Mouse (Mus musculus) megakaryocyte, adult 5-6 weeks (primary cell): ENCODE data around the gene Rngtt. TPM values are rescaled to one million over a fixed set of nuclear protein-coding genes. Genes with fewer than 3 reads are reported as not detected.
"Not testable (repeated sequence)": the region's sequence is repeated elsewhere in the genome, so short reads cannot be mapped to it uniquely, and the experiment has no call there.

ENCODE experiments used
- ATAC-seq: 2 replicates; pipeline ENCODE4 v1.8.0; 2016; ENCODE audit warnings: mild to moderate bottlenecking, inconsistent platforms; ENCODE audit not compliant: poor library complexity, severe bottlenecking
- total RNA-seq, 2 experiments: library from RNA; stranded (forward) in 1 of 2; stranded (reverse) in 1 of 2; fragments of 153-499, 151-499 nt in 1 of 2; fragments of 221-1000, 200-1000 nt in 1 of 2; gene quantifications; 2 replicates each; pipeline versions ENCODE4 v1.2.3 to v1.2.4; 2015 to 2017

Gene Rngtt
- total RNA-seq (2015) (20.2 and 26.4 TPM in 2 replicates), total RNA-seq (2017) (29.9 and 37.1 TPM in 2 replicates)

DNA sequence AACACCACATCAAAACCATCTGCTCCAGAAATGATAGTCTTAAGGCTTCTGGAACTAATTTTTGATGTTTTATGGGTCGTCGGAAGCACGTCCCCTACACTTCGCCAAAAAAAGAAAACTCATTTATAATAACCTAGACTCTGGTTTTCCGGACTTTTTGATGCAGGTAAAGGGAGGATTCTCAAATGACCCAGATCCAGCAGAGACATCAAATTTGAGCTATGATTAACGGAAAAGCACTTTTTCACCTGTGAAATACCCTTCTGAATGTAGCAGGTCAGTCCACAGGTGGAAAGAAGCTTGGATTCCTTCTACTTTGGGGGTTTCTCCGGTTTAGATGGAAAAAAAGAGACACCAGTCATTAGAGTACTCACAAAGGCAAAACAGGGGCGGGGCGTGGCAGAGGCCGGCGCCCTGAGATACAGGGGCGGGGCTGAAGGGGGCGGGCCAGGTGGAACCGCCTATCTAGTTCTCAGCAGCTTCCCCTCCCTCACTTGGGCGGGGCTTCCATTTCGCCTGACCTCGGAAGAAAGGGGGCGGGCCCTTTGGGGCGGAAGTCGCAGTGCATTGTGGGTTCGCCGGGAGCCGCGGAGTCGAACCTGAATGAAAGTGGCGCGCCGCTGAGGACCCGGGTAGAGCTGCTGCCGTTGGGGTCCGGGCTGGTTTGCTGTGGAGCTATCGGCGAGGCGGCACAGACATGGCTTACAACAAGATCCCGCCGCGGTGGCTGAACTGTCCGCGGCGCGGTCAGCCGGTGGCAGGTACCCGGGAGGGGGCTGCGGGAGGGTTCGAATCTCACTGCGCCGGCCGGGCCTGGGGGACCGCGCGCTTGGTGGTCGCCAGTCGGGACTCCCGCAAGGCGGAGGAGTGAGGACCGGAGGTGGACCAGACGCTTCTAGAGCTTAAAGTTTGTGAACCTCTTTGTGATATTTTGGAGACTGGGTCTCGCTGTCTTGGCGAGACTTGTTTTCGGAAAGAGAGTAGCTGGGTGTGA, at the start of gene Rngtt:
TSS of gene Rngtt (plus strand) at position 548 of the 994 bp plus-strand sequence.
- ATAC-seq, result peak; percentile 99

DNA sequence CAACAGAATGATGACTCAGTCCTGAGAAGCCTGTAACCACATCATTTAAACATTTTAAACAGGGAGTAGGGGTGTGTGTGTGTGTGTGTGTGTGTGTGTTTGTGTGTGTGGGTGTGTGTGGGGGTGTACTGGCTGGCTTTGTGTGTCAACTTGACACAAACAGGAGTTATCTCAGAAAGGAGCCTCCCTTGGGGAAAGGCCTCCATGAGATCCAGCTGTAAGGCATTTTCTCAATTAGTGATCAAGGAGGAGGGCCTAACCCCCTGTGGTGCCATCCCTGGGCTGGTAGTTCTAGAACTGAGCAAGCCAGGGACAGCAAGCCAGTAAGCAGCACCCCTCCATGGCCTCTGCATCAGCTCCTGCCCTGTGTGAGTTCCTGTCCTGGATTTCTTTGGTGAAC, 49.8 kb upstream of the Rngtt start:
- no peak for ATAC-seq

DNA sequence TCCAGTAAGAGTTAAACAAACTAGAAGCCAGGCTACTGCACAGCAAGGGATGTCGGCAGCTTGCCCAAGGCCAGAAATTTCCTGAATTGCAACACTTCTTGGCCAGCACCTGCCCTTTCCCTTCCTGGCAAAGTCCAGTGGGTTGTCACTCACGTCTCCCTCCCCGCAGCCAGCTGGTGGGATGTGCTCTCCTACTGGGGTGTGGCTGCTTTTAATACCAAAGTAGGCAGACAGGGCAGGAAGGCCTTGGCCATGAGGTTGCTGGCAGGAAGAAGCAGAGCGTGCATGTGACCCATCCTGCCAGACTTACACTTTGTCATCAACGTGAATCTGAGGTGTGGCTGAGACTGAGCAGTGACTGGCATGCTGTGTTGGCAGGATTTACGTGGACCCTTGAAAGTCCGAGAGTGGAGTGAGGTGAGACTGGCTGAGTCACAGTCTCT, 48.8 kb upstream of the Rngtt start:
- peak; percentile 74 for ATAC-seq

DNA sequence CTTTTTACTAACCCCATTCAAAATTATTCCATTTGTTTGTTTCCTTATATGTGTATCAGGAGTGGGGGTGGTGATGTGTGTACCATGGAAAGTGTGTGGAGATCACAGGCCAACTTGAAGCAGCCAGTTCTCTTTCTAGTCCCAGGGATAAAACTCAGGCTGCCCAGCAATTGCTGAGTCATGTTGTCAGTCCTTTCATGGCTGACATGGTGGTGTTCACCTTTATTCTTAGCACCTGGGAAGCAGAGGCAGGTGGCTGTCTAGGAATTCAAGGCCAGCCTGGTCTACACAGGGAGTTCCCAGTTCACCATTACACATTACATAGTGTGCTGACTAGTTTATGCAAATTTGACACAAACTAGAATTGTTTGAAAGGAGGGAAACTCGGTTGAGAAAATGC, 47.2 kb upstream of the Rngtt start:
- ATAC-seq, result no peak

DNA sequence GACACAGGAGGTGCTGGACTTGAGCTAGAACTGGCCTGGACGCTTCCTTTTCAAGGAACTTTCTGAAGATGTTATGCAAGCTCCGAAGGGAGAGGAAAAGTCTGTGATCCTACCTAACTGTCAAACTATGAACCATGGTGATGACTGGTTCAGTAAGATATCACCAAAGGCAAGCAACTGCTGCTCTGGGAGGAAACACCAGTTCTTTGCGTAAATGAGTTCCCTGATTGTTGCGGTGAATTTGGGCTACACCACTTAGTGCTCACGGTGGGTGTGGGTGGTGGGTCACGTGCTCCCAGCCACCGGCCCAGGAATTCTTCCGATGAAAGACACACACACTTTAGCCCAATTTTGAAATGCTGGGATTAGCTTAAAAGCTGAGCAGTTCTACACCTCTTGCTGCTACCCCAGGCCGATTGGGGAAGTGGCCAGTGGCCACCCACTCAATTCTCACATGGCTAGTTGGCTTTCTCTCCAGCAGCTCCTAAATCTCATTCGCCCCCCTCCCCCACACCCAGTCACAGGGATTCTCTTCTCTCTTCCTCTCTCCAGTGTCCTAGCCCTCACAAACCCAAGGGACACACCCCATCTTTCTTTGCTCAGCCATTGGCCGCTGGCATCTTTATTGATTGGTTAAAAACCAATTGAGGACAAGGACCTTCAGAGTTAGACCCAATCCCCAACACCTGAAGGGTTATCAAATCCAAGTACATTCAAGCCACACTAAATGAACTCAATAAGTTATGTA, 45.0 kb upstream of the Rngtt start:
- peak; percentile 44 for ATAC-seq

DNA sequence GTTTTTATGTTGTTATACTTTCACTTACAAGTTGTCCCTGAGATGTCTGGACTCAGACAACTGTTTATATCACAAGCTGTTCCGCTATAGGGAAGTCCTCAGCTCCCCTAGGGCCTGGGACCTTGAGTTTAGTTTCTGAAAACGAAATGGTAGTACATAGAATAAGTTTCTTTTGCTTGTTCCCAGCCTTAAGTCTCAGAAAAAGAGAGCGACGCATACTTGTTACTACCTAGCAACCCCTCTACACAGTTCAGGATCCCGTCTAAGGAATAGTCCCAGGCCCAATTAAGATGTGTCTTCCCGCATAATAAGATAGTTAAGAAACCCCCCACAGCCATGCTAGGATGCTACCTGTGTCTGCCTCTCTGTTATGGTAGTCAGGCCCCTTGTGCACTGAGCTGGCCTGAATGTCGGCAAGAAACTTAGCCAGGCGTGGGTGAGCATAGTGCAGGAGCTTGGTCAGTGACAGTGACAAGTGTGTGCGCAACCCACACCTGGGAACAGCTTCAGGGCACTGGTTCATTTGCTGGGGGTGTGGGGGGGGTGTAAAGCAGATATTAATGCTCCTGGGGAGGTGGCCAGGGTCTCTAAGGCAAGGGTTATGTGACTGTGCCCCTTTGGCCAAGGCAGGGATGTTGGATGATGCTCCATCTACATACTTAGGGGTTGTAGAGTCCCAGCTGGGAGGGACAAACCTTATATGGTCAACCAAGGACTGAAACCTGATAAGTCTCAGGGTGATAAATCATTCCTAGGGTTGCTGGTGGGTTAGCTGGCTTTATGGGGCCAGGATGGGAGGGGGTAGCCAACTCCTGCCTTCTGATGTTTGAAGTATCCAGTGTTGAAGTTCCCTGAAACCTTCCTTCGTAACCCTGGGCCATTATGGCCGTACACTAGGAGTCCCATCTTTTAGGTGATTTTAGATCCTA, 39.5 kb upstream of the Rngtt start:
- no peak for ATAC-seq

DNA sequence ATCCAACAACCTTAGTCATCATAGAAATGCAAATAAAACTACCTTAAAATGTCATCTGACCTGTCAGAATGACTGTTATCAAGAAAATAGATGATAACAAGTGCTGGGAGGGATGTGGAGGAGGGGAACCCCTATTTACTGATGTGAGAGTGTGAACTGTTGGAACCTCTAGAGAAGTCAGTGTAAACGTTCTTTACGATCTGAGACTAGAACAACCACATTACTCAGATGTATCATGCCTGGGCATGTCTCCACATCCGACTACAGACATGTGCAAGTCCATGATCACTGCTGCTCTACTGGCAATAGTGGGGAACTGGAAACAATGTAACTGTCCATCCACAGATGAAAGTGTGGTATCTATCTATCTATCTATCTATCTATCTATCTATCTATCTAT, 36.7 kb upstream of the Rngtt start:
- no peak for ATAC-seq

DNA sequence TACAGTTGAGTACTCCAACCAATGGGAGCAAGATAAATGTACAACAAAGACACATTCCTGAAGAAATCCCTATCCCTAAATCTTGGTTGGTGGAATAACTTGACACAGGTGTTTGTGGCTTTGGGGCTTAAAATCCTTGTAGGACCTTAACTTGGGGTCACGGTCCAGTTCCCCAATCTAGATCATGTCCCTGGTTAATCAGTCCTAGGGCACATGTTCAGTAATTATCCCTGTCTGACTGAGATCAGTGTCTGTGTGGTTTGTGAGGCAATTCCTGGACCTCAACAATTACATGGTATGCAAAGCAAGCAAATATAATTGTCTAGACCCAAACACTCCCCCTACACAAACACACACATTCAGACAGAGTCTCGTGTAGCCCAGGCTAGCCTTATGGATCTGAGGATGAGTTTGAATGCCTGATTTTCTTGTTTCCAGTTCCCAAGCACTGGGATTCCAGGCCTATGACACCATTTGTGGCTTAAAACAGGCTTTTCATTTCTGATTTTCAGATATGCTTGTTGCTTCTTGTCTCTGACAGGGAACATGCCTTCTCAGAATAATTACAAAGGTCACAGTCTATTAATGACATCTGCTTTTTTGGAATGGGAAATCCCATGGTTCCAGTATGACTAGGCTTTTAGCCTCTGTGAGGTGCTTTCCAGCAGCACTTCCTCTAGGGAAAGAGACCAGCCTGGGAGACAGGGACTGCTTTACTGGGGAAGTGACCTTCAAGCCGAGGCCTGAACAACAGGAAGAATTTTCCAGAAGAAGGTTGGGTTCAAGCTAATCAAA, 28.0 kb upstream of the Rngtt start:
- ATAC-seq, result no peak

DNA sequence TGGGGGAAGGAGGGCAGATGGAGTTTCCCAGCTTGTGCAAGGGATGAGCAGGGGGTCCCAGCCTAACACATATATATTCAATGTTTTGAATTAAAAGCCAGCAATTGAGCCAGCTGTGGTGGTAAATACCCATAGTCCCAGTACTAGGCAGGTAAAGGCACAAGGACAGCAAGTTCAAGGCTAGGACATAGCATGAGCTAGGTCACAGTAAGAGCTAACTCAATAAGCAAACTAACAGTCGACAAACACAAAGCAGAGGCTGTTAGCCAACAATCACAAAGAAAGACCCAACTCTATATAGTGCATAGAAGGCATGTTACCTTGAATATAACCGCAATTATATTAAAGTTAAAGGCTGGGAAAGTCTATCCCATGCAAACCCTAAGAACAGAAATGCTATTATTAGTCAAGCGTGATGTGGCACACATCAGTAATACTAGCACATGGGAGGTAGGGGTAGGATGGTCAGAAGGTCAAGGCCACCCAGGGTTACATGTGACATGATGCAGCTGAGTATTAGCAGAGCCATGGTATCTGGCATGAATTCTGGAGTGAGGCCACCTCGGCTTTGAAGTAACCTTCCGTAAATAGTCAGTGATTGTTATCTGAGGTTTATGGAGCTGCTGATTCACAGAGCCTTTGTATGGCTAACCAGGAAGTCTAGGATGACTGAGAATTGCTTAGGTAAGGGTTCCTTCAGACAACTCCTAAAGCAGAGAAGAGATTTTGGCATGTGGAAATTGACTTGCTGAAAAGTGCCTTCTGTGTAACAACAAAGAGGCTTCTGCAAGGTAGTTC, 25.8 kb upstream of the Rngtt start:
- ATAC-seq, result no peak

DNA sequence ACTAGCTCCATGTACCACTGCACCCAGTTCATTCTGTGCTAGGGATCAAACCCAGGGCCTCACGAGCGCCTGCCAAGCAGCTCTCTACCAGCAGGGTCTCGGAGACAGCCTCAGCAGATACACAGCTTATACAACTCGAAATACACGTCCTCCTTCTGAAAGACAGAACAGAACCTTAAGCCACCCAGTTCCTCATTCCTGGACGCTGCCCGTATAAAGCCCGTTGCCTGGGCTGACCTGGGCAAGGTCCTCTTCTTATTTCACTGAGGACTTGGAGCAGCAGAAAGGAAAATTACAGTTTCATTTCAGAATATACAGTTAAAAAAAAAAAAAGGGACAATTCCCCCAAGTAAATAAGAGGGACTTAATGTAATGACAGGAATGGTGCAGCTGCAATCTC, 24.7 kb upstream of the Rngtt start:
- 0 out of 2 replicates have a peak, but pooled peaks have one; percentile 43 for ATAC-seq

DNA sequence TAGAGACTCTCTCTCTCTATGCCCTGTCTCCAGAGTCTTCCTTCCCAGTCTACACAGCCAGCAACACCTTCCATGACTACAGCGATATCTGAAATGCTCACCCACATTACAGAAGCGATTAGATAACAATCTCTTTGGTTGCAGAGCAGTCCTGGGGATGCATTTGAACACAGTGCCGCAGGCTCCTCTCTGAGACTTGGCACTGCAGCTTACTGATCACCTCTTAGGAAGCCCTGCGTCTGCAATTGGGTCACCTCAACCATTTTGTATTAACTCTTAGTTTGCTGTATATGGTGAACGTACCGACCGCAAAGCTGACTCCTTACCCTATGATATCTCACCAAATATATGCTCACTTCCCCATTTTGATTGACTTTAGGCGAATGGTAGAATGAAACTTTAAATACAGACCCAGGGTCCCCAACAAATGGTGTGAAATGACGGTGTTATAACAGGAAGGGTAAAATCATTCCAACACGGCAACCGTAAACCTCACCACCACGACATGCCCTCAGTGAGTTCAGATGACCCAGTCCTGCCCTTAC, 20.9 kb upstream of the Rngtt start:
- peak; percentile 49 for ATAC-seq

DNA sequence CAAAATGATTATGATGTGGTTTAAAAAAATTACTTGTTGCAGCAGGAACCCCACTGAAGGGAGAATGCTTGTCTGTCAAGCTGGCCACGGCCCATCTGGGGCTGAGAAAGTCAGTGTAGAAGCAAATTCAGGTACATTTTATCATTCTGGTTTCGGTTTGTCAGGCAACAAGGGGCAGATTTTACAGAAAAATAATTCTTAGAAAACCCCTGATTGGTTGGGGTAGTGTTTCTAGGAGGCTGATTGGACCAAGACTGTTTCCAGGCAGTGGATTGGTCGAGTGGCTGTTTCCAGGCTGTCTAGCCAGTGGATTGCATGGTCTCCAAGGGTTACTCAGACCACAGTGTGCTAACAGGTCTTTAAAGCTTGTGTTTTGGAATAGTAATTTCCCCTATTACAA, 20.1 kb upstream of the Rngtt start, which contains the start of gene Pnrc1:
TSS of gene Pnrc1 (minus strand) at position 162 of the 400 bp plus-strand sequence.
- ATAC-seq, result peak; percentile 36; the same call in 1 of the 2 replicates

DNA sequence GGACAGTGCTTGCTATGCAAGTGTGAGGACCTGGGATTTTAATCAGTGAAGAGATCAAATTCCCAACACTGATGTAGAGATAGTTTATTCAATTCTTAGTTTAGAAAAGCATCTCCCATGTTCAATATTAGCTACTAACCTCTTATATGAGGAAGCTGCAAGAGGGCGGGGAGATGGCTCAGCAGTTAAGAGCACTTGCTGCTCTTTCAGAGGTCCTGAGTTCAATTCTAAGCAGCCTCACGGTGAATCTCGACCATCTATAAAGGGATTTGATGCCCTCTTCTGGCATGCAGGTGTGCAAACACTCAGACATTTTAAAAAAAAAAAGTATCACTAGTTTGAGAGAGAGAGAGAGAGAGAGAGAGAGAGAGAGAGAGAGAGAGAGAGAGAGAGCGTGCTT, 19.2 kb upstream of the Rngtt start:
- ATAC-seq, result no peak

DNA sequence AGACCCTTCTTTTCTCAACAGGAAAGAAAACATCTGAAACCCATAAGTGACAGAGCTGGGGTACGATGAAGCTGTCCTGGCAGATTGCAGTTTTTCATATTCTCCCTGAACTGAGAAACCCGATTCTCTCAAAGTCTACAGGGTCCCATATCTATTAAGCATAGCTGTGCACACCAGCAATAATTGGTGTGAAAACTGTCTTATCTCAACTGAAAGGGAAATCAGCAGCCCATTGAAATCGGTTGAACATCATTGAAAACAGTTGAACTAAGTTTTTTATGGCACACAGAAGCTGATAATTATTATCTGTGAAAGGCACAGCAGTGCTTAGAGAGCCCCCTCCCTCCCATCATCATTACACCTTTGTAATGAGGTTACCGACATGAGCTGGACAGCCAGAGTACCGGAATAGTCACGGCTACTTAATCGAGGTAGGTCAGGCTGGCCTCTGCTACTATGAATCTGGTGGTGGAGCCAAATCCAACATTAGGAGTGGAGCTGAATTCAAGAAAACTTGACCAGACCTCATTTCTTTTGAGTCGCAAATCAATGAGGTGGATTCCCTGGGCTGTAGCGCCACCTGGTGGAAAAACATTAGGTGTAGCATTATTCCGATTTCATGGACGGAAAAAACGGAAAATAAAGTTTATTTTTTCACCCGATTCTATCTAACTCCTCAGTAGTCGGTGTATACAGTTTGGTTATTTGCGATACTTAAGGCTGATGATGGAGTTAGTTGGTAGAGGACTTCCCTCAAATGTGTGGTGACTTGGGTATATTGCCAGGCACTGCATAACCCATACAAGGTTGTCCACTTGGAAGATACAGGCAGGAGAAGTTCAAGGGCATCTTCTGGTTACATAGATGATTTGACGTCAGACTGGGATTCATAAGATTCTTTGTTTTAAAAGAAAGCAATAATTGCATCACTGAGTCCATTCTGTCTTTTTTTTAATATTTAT, 17.4 kb upstream of the Rngtt start:
- peak; percentile 67 for ATAC-seq

DNA sequence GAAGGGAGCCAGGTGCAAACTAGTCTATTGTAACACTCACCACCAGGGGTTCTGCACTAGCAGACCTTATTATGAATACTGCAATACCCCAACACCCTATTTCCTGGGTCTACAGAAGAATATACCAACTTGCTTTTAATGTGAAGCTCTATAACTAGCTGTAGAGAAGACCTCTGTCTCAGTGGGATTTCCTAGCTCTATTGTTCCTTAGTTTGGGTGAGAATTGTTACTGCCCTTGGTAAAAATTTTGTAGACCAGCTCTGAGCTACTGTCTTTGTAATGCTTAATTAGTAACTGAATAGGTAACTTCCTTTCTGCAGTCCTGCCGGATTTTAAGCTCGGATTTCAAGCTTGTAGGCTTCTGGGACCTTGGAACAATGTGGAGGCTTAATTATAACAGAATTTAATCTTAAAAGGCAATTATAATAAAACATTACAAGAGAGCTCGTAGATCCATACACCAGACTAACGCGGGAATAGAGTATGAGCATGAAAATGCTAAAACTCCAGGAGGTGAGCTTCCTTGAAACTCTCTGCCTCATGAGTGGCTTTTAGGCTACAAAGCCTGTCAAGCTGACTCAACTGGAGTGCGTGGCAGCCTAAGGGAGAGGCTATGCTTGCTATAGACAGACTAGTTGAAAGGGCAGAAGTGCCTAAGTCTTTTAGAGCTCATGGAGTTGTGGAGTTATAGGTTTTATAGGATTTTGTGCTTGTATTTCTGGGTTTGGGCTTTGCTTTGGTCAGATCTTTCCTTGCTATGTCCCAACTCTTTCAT, 9.0 kb upstream of the Rngtt start:
- ATAC-seq, result not testable (repeated sequence)

DNA sequence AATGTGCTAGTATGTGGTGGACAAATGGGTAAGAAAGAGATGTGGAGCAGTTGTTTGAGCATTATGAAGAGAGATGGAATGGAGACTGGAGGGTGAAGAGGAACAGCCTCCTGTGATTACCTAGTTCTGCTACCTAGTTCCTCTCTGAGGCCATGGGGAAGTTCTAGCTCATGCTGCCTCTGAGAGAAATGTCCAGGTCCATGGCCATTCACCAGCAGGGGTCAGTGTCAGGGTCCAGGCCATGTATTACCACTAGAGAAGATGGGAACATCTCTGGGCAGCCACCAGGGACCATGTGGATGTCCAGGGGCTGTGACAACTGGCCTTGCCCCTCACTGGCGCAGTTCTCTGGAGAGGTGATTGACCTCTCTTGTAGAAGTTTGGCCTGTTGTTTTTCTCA, 7.1 kb upstream of the Rngtt start:
- peak; percentile 89 for ATAC-seq

DNA sequence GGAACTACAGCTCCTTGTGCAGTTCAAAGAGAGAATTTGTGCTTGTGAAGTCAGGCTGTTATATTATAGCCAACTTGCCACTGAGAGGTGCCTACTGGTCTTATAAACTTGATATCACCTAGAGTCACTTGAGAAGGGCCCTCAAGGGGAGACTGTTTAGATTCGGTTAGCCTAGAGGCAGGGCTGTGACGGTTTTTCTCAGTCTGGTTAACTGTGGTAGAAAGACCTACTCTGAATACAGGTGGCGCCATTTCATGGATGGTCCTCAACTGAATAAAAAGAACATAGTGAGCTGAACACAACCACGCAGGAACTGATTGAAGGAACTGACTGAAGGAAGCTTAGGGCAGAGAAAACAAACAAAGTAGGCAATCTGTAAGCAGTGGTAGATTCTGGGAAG, 3.0 kb upstream of the Rngtt start:
- ATAC-seq, result no peak
